In genomic region chr16:20620751-20621190, GRCm38 (mm10) we compare ENCODE assay signal across 7 mouse cellular contexts. TPM values are rescaled to one million over a fixed set of nuclear protein-coding genes. Genes with fewer than 3 reads are reported as not detected.
DNase-seq lines count a peak whose midpoint lies in the region; ATAC-seq and TF ChIP-seq lines count a peak whose summit lies in the region.

No protein-coding gene starts in this region.

- H3K4me1 ChIP-seq in lung, adult 2 months (ENCODE audit: control insufficient read depth, insufficient read depth, low read length) = peaks cover 9% of the 10 kb centered on the region
- H3K4me1 ChIP-seq in bone marrow macrophage, adult 2 months (ENCODE audit: control insufficient read depth, insufficient read depth, low read length) = peaks cover 11% of the 10 kb centered on the region
- H3K4me1 ChIP-seq in liver, embryonic 15.5 days (replicated peaks) = peaks cover 36% of the 10 kb centered on the region

- no peak for TF ChIP-seq POLR2A in lung, adult 2 months (IDR thresholded peaks at IDR 0.05; ENCODE audit: borderline replicate concordance, extremely low read depth, low read depth, low read length)
- TF ChIP-seq POLR2A in bone marrow macrophage, adult 2 months (IDR thresholded peaks at IDR 0.05; ENCODE audit: borderline replicate concordance, low read depth, low read length) = no peak

- intact Hi-C loops in left cerebral cortex, postnatal 25 days (cut with DNase I) = no loop called here

- peak overlapping the region; percentile 49 for H3K9ac ChIP-seq in liver, embryonic 15.5 days

- H3K27ac ChIP-seq in bone marrow macrophage, adult 2 months (ENCODE audit: insufficient read depth, low read depth, low read length) = no peak overlapping the region
- no peak overlapping the region for H3K27ac ChIP-seq in liver, embryonic 15.5 days (replicated peaks)

- no peak for TF ChIP-seq CTCF in lung, adult 2 months (IDR thresholded peaks at IDR 0.05; ENCODE audit: insufficient read depth, low read length)
- no peak for TF ChIP-seq CTCF in bone marrow macrophage, adult 2 months (IDR thresholded peaks at IDR 0.05; ENCODE audit: low read depth, low read length)

- under 1% methylated on average over 32 of the region's 32 CpGs for WGBS in lung, adult 2 months
- WGBS in liver, embryonic 15.5 days (ENCODE audit: insufficient replicate concordance) = under 1% methylated on average over 32 of the region's 32 CpGs

- no peak for DNase-seq in lung, adult 2 months
- DNase-seq in lung, postnatal 25 days (ENCODE audit: low spot score) = no peak
- peak; percentile 53 for DNase-seq in thymus, postnatal 4 days
- DNase-seq in left cerebral cortex, postnatal 25 days (ENCODE audit: low spot score in 2 of 2) = no peak

- no peaks in the 10 kb centered on the region for H3K9me3 ChIP-seq in liver, embryonic 15.5 days (replicated peaks)

- peaks cover 81% of the 10 kb centered on the region for H3K27me3 ChIP-seq in liver, embryonic 15.5 days

- ATAC-seq in granulocyte monocyte progenitor cell, adult 5-6 weeks (replicated peaks; ENCODE audit: poor library complexity, severe bottlenecking) = 0 out of 2 replicates have a peak, but pooled peaks have one; percentile 1
- peak; percentile 16; the same call in 1 of the 2 replicates for ATAC-seq in liver, embryonic 15.5 days (ENCODE audit: insufficient read depth)

- peak overlapping the region; percentile 96 for H3K4me2 ChIP-seq in liver, embryonic 15.5 days

- H3K4me3 ChIP-seq in lung, adult 2 months (replicated peaks; ENCODE audit: extremely low read depth, low read depth, low read length) = peak overlapping the region; percentile 67
- peak overlapping the region; percentile 60 for H3K4me3 ChIP-seq in bone marrow macrophage, adult 2 months (ENCODE audit: insufficient read depth, low read length)
- peak overlapping the region; percentile 67 for H3K4me3 ChIP-seq in liver, embryonic 15.5 days (replicated peaks)

- no peaks in the 10 kb centered on the region for H3K36me3 ChIP-seq in liver, embryonic 15.5 days (replicated peaks)

RNA-seq across cellular contexts. Expression of gene Camk2n2, which starts 0.3 kb away (rescaled TPM):
- 3.4 and 4.0 TPM in 2 replicates for polyA plus RNA-seq in lung, adult 2 months (2012; rRNA removed)
- polyA plus RNA-seq in bone marrow macrophage, adult 2 months (2012; ENCODE audit: insufficient read depth, insufficient read length, missing spikeins) = 2.5 and 2.7 TPM in 2 replicates
- total RNA-seq in granulocyte monocyte progenitor cell, adult 5-6 weeks (2014; fragmentation: Nextera tagmentation) = 0.56 TPM in 1 of 2 replicates, not detected in the other
- 0.43 and 1.8 TPM in 2 replicates for total RNA-seq in granulocyte monocyte progenitor cell, adult 5-6 weeks (2017)
- 0.10 and 0.12 TPM in 2 replicates for polyA plus RNA-seq in liver, embryonic 15.5 days (2015; fragmentation: Nextera tagmentation; extraction: Ambion mirVana)
- total RNA-seq in left cerebral cortex, postnatal 25 days (2021) = 100 to 1,000 TPM; 151 to 168 TPM

RNA-seq across cellular contexts. Expression of gene Ece2, which starts 8.9 kb away (rescaled TPM):
- polyA plus RNA-seq in lung, adult 2 months (2012; rRNA removed) = 0.37 and 0.64 TPM in 2 replicates
- polyA plus RNA-seq in bone marrow macrophage, adult 2 months (2012; ENCODE audit: insufficient read depth, insufficient read length, missing spikeins) = not detected in 2 replicates
- 0.77 TPM in 1 of 2 replicates, not detected in the other for total RNA-seq in granulocyte monocyte progenitor cell, adult 5-6 weeks (2014; fragmentation: Nextera tagmentation)
- 1.3 TPM in 1 of 2 replicates, not detected in the other for total RNA-seq in granulocyte monocyte progenitor cell, adult 5-6 weeks (2017)
- polyA plus RNA-seq in liver, embryonic 15.5 days (2015; fragmentation: Nextera tagmentation; extraction: Ambion mirVana) = 0.10 TPM in 1 of 2 replicates, not detected in the other
- 10 to 100 TPM; 21.5 to 26.8 TPM for total RNA-seq in left cerebral cortex, postnatal 25 days (2021)

RNA-seq across cellular contexts. Expression of gene Alg3, which starts 9.2 kb away (rescaled TPM):
- 18.0 and 23.7 TPM in 2 replicates for polyA plus RNA-seq in lung, adult 2 months (2012; rRNA removed)
- 10.9 and 13.1 TPM in 2 replicates for polyA plus RNA-seq in bone marrow macrophage, adult 2 months (2012; ENCODE audit: insufficient read depth, insufficient read length, missing spikeins)
- 39.6 and 41.2 TPM in 2 replicates for total RNA-seq in granulocyte monocyte progenitor cell, adult 5-6 weeks (2014; fragmentation: Nextera tagmentation)
- total RNA-seq in granulocyte monocyte progenitor cell, adult 5-6 weeks (2017) = 18.2 and 25.2 TPM in 2 replicates
- polyA plus RNA-seq in liver, embryonic 15.5 days (2015; fragmentation: Nextera tagmentation; extraction: Ambion mirVana) = 20.7 and 22.9 TPM in 2 replicates
- total RNA-seq in left cerebral cortex, postnatal 25 days (2021) = 10 to 100 TPM; 12.9 to 14.4 TPM

RNA-seq across cellular contexts. Expression of gene Gm49333, which starts 9.4 kb away (rescaled TPM):
- polyA plus RNA-seq in lung, adult 2 months (2012; rRNA removed) = 0.17 TPM in 1 of 2 replicates, not detected in the other
- polyA plus RNA-seq in bone marrow macrophage, adult 2 months (2012; ENCODE audit: insufficient read depth, insufficient read length, missing spikeins) = not detected in 2 replicates
- not detected in 2 replicates for total RNA-seq in granulocyte monocyte progenitor cell, adult 5-6 weeks (2014; fragmentation: Nextera tagmentation)
- total RNA-seq in granulocyte monocyte progenitor cell, adult 5-6 weeks (2017) = not detected in 2 replicates
- 0.08 TPM in 1 of 2 replicates, not detected in the other for polyA plus RNA-seq in liver, embryonic 15.5 days (2015; fragmentation: Nextera tagmentation; extraction: Ambion mirVana)
- not detected for total RNA-seq in left cerebral cortex, postnatal 25 days (2021)

RNA-seq across cellular contexts. Expression of gene Eef1akmt4, which starts 9.4 kb away (rescaled TPM):
- 7.6 and 8.3 TPM in 2 replicates for polyA plus RNA-seq in lung, adult 2 months (2012; rRNA removed)
- polyA plus RNA-seq in bone marrow macrophage, adult 2 months (2012; ENCODE audit: insufficient read depth, insufficient read length, missing spikeins) = 7.0 and 9.8 TPM in 2 replicates
- total RNA-seq in granulocyte monocyte progenitor cell, adult 5-6 weeks (2014; fragmentation: Nextera tagmentation) = 34.5 and 65.8 TPM in 2 replicates
- 12.4 and 15.5 TPM in 2 replicates for total RNA-seq in granulocyte monocyte progenitor cell, adult 5-6 weeks (2017)
- 16.0 and 16.2 TPM in 2 replicates for polyA plus RNA-seq in liver, embryonic 15.5 days (2015; fragmentation: Nextera tagmentation; extraction: Ambion mirVana)
- total RNA-seq in left cerebral cortex, postnatal 25 days (2021) = 1 to 10 TPM; 1.8 to 2.7 TPM
